Mouse (Mus musculus) spleen, adult 2 months (tissue): ENCODE measurements around the gene Inpp4a. TPM values are rescaled to one million over a fixed set of nuclear protein-coding genes. Genes with fewer than 3 reads are reported as not detected.

ENCODE experiments used
- DNase-seq, 2 experiments: peaks; one replicate each; pipeline versions ENCODE4 v3.0.0 to v3.0.0-alpha.2; 2012 to 2021; ENCODE audit warnings: low spot score in 2 of 2, low read depth in 1 of 2
- H3K27ac ChIP-seq: fragments of 200-500 bp; 2 replicates; pipeline ENCODE4 v1.5.1; 2012; ENCODE audit warnings: low read length, inconsistent platforms; ENCODE audit not compliant: insufficient read depth
- H3K27me3 ChIP-seq: fragments of 200-500 bp; 2 replicates; pipeline ENCODE4 v1.6.1; 2012; ENCODE audit warnings: mild to moderate bottlenecking, moderate library complexity, low read length, inconsistent platforms; ENCODE audit not compliant: control insufficient read depth, insufficient read depth
- H3K36me3 ChIP-seq: fragments of 200-500 bp; 2 replicates; pipeline ENCODE4 v1.6.1; 2012; ENCODE audit warnings: mild to moderate bottlenecking, low read length, inconsistent platforms; ENCODE audit not compliant: control insufficient read depth, insufficient read depth
- H3K4me1 ChIP-seq: fragments of 200-500 bp; 2 replicates; pipeline ENCODE4 v1.6.1; 2011; ENCODE audit warnings: inconsistent platforms; ENCODE audit not compliant: control insufficient read depth, insufficient read depth, insufficient read length
- H3K4me3 ChIP-seq: fragments of 200-500 bp; 2 replicates; pipeline ENCODE4 v1.5.1; 2011; ENCODE audit warnings: mild to moderate bottlenecking, inconsistent platforms; ENCODE audit not compliant: insufficient read depth, insufficient read length; ENCODE audit errors: extremely low read depth
- CTCF ChIP-seq: fragments of 200-500 bp; IDR thresholded peaks from 2 replicates; pipeline ENCODE4 v1.5.1; 2011; ENCODE audit warnings: mild to moderate bottlenecking, inconsistent platforms; ENCODE audit not compliant: insufficient read depth, insufficient read length, insufficient replicate concordance; ENCODE audit errors: extremely low read depth
- POLR2A ChIP-seq: fragments of 200-500 bp; IDR thresholded peaks from 2 replicates; pipeline ENCODE4 v1.6.1; 2011; ENCODE audit warnings: low read depth, low read length, inconsistent platforms
- WGBS: fragments of 180-500 bp; shearing (Covaris S2); methylation state at CpG from one replicate; pipeline ENCODE4 v1.1.7; 2018; 5-methylcytosine and 5-hydroxymethylcytosine counted together
- polyA plus RNA-seq: library from polyadenylated mRNA; depleted of rRNA; stranded (reverse); fragments of >200 nt; gene quantifications from 2 replicates; pipeline ENCODE4 v1.2.3, GENCODE M21; 2012; rRNA removed

The Inpp4a gene
- polyA plus RNA-seq: 14.0 and 16.0 TPM in 2 replicates

DNA sequence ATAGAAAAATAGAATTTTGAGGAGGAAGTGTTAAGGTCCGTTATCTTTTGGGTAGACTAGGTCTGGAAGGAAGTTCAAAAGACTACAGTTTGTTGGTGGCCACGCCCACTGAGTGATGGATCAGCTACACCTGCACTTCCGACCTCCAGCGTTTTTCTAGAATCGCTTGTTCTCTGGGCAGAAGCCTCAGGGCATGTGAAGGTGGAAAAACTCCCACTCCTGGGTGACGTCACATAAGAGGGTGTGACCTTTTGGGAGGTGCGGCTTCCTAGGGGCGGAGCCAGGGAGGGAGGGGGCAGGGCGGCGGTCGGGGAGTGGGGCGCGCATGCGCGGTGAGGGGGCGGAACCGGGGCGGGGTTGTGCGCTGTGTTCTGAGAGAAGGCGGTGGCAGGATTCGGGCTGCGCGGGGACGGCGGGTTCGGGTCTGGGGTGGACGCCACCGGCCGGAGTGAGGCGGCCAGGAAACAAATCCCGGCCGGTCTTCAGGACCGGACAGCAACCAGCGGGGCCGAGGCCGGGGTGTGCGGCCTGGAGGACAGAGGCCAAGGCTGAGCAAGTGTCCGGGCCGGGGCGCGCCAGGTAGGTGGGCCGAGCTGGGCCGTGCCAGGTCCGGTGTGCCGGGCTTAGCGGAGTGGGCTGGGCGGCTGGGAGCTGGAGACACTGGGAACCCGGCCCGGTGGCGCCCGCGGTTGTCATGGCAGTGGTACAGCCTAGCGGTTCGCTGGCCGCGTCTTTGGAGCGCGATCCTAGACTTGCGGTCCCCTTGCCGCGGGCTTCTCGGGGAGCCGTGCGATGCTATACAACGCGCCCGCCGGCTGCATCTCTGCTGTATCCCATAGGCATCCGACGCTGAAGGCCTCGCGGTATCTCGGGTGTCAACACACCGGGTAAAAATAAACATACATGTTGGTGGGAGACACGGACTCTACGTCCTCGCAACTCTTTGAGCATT, at the start of gene Inpp4a:
Gene Inpp4a (plus strand): TSS at position 326 of the 952 bp plus-strand sequence.
- no peaks in the 10 kb centered on the region for H3K27me3 ChIP-seq
- TF ChIP-seq POLR2A (no peak; the same call in 1 of the 2 replicates), CTCF (no peak)
- H3K4me3 ChIP-seq: peak within 1 kb of the TSS; percentile 73
- H3K36me3 ChIP-seq: no peaks in the 10 kb centered on the region
- H3K4me1 ChIP-seq: peaks cover 9% of the 10 kb centered on the region; the same call in 1 of the 2 replicates
- WGBS: under 1% methylated on average over 75 of the region's 77 CpGs
- H3K27ac ChIP-seq: peak within 1 kb of the TSS; percentile 31; the same call in 1 of the 2 replicates
- DNase-seq: peak; percentile 92 to 94

DNA sequence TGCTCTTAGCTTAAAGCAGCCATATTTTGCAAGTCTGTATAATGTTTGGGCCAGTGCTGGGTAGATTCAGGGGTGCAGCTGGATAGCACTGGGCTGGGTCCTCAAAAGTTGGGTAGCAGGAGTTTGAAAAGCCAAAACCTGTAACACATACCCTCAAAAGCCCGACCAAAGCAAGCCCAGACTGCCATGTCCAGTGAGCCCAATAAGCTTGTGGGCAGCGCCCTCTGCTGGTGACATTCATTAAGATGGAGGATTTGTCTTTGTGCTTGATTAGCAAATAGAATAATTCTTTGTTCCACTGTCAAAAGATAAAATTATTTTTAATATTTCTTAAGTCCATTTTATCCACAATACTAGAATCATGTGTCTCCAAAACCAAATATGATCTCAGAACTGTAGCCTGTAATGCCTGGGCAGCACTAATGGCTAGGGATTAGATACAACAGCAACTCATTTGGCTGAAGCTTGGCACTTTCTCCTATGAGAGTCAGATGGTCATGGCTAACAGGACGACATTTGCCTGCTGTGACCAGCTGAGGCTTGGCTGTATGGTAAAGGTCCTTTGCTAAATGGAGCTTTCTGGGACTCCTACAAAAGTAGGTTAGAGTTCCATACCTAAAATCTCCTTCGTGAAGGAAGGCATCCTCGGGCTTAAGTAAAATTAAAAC, 48.9 kb upstream of the Inpp4a start:
- peak; percentile 39 to 68 for DNase-seq
- no peaks in the 10 kb centered on the region for H3K36me3 ChIP-seq
- no peak overlapping the region for H3K27ac ChIP-seq
- H3K27me3 ChIP-seq: no peaks in the 10 kb centered on the region
- peaks cover 3% of the 10 kb centered on the region; the same call in 1 of the 2 replicates for H3K4me1 ChIP-seq
- H3K4me3 ChIP-seq: no peak overlapping the region
- 39% methylated on average over 5 of the region's 5 CpGs for WGBS
- TF ChIP-seq POLR2A (no peak), CTCF (peak; percentile 82; the same call in 1 of the 2 replicates)

DNA sequence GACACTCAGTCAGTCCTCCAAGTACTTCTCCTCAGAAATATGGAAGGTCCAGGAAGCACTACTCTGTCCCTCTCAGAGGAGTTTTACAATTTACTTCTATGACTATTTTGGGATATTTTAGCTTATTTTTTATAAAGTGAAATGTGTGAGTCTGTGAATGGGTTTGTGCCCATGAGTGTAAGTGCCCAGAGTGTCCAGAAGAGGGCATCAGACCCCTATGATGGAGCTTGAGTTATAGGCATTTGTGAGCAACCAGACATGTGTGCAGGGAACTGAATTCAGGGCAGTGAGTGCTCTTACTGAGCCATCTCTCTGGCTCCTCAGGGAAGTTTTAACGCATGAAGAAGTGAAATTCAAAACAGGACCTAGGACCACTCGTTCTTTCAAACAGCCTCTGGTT, 41.2 kb upstream of the Inpp4a start:
- Histone ChIP-seq H3K4me3 (no peak overlapping the region), H3K27me3 (no peaks in the 10 kb centered on the region), H3K36me3 (no peaks in the 10 kb centered on the region), H3K27ac (no peak overlapping the region), H3K4me1 (peaks cover 3% of the 10 kb centered on the region; the same call in 1 of the 2 replicates)
- no peak for TF ChIP-seq POLR2A
- no peak for TF ChIP-seq CTCF
- no peak for DNase-seq
- WGBS: 86% methylated on average over 2 of the region's 2 CpGs

DNA sequence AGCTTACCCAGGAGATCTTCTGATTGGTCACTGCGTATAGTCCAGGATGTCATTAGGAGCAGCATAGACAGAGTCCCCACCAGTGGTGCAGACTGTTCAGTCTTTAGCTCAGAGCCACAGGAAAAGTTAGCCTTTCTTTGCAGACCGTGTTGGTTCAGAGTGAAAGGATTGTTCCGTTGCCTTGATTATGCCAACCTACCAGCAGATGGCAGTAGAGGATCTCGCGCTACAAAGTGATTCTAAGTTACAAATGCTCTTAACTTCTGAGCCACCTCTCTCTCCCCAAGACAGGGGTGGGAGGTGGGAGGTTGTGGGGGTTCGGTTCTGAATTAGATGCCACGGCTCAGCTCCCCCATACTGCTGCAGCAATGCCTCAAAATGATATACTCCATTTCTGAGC, 27.2 kb upstream of the Inpp4a start:
- no peak overlapping the region for H3K4me3 ChIP-seq
- WGBS: 6% methylated on average over 7 of the region's 7 CpGs
- TF ChIP-seq CTCF (peak; percentile 46; the same call in 1 of the 2 replicates), POLR2A (no peak)
- H3K27me3 ChIP-seq: no peaks in the 10 kb centered on the region
- no peaks in the 10 kb centered on the region for H3K36me3 ChIP-seq
- DNase-seq: peak; percentile 49 to 56
- H3K27ac ChIP-seq: no peak overlapping the region
- no peaks in the 10 kb centered on the region for H3K4me1 ChIP-seq

DNA sequence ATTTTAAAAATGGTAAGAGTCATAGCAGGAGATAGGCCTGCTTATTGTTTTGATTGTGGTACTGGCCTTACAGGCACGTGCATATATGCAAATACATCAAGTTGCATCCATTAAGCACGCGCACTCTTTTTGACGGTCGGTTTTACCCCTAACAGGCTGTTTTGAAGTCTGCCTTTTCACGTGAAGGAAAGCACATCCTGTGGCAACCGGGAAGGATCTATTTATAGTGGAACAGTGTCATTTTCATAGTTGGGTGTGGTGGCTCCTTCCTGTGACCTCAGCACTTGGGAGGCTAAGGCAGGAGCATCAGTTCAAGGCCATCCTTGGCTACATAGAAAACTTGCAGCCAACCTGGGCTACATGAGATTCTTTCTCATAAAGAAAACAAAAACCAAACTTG, 13.1 kb upstream of the Inpp4a start:
- Histone ChIP-seq H3K4me3 (no peak overlapping the region), H3K27ac (no peak overlapping the region), H3K4me1 (no peaks in the 10 kb centered on the region), H3K36me3 (no peaks in the 10 kb centered on the region), H3K27me3 (no peaks in the 10 kb centered on the region)
- TF ChIP-seq POLR2A (no peak), CTCF (no peak)
- 54% methylated on average over 7 of the region's 7 CpGs for WGBS
- no peak for DNase-seq

DNA sequence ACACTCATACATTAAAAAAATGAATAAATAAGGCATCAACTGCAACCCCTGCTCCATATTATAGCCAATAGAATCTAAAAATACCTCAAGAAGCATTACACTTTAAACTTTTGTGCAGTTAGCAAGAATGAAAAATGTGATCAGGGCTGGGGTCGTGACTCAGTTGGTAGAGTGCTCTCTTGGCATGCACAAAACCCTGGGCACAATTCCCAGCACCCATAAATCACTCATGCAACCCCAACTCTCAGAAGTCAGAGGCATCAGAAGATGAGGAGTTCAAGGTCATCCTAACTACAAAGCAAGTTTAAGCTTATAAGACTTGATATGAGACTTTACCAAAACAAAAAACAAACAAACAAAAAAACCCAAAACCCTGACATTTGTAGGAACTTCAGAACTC, 11.9 kb upstream of the Inpp4a start:
- Histone ChIP-seq H3K4me3 (no peak overlapping the region), H3K4me1 (no peaks in the 10 kb centered on the region), H3K36me3 (no peaks in the 10 kb centered on the region), H3K27ac (no peak overlapping the region), H3K27me3 (no peaks in the 10 kb centered on the region)
- 72% methylated on average over 1 of the region's 1 CpGs for WGBS
- DNase-seq: no peak
- TF ChIP-seq POLR2A: no peak
- TF ChIP-seq CTCF: no peak
